Mouse (Mus musculus) MEL (cell line): ENCODE data around the gene Mdp1. TPM values are rescaled to one million over a fixed set of nuclear protein-coding genes. Genes with fewer than 3 reads are reported as not detected.
A peak's percentile ranks its signal among the peaks of the same experiment; 100 is the strongest.

Experiments used
- DNase-seq: peaks from one replicate; pipeline ENCODE4 v3.0.0; 2011; ENCODE audit warnings: low read depth, low spot score
- H3K27ac ChIP-seq: 2 replicates; pipeline ENCODE4 v1.5.1; 2012; ENCODE audit warnings: low read depth, mild to moderate bottlenecking, control low read depth, low read length, moderate library complexity; ENCODE audit not compliant: control insufficient read depth
- H3K27me3 ChIP-seq, 2 experiments: fragments of 150-350 bp in 1 of 2; sonication (generic) in 1 of 2; 2 replicates each; pipeline ENCODE4 v1.6.1; 2012; ENCODE audit warnings: low read length in 2 of 2, mild to moderate bottlenecking in 2 of 2, improper control_type of control experiment in 1 of 2, moderate library complexity in 1 of 2; ENCODE audit not compliant: insufficient read depth in 2 of 2, control insufficient read depth in 1 of 2
- H3K36me3 ChIP-seq, 2 experiments: 2 replicates each; pipeline ENCODE4 v1.6.1; 2012 to 2014; ENCODE audit warnings: low read length in 2 of 2, improper control_type of control experiment in 1 of 2, inconsistent platforms in 1 of 2, mild to moderate bottlenecking in 1 of 2; ENCODE audit not compliant: insufficient read depth in 2 of 2, control insufficient read depth in 1 of 2
- H3K4me1 ChIP-seq, 2 experiments: fragments of 150-350 bp in 1 of 2; sonication (generic) in 1 of 2; 2 replicates each; pipeline ENCODE4 v1.6.1; 2012; ENCODE audit warnings: low read length in 2 of 2, improper control_type of control experiment in 1 of 2, mild to moderate bottlenecking in 1 of 2; ENCODE audit not compliant: insufficient read depth in 2 of 2, control insufficient read depth in 1 of 2
- H3K4me3 ChIP-seq, 2 experiments: fragments of 150-350 bp in 1 of 2; sonication (generic) in 1 of 2; 2 replicates each; pipeline ENCODE4 v1.5.1; 2012; ENCODE audit warnings: low read depth in 2 of 2, low read length in 2 of 2, mild to moderate bottlenecking in 2 of 2, moderate library complexity in 2 of 2, control low read depth in 1 of 2, improper control_type of control experiment in 1 of 2; ENCODE audit not compliant: control insufficient read depth in 1 of 2, insufficient read depth in 1 of 2
- H3K79me2 ChIP-seq: 2 replicates; pipeline ENCODE4 v1.6.1; 2012; ENCODE audit warnings: mild to moderate bottlenecking, low read length, moderate library complexity; ENCODE audit not compliant: control insufficient read depth, poor library complexity, insufficient read depth
- H3K9ac ChIP-seq: 2 replicates; pipeline ENCODE4 v1.6.1; 2012; ENCODE audit warnings: low read depth, mild to moderate bottlenecking, control low read depth, low read length, moderate library complexity; ENCODE audit not compliant: control insufficient read depth, poor library complexity, severe bottlenecking
- H3K9me3 ChIP-seq: fragments of 150-350 bp; sonication (generic); replicated peaks from 2 replicates; pipeline ENCODE4 v1.6.1; 2012; ENCODE audit warnings: mild to moderate bottlenecking, low read length, improper control_type of control experiment, moderate library complexity; ENCODE audit not compliant: insufficient read depth
- BHLHE40 ChIP-seq: IDR thresholded peaks from 2 replicates; pipeline ENCODE4 v1.6.1; 2012; ENCODE audit warnings: low read depth, mild to moderate bottlenecking, inconsistent platforms, low read length, improper control_type of control experiment, borderline replicate concordance
- E2F4 ChIP-seq: IDR thresholded peaks from 2 replicates; pipeline ENCODE4 v1.6.1; 2011; ENCODE audit warnings: low read depth, low read length, improper control_type of control experiment, borderline replicate concordance
- ELF1 ChIP-seq: IDR thresholded peaks from 2 replicates; pipeline ENCODE4 v1.6.1; 2014; ENCODE audit warnings: low read depth, mild to moderate bottlenecking, inconsistent platforms, low read length, improper control_type of control experiment, moderate library complexity
- EP300 ChIP-seq, 2 experiments: IDR thresholded peaks; 2 replicates each; pipeline ENCODE4 v1.6.1; 2011; ENCODE audit warnings: improper control_type of control experiment in 2 of 2, low read length in 2 of 2, low read depth in 1 of 2, mild to moderate bottlenecking in 1 of 2
- ETS1 ChIP-seq: IDR thresholded peaks from 2 replicates; pipeline ENCODE4 v1.6.1; 2012; ENCODE audit warnings: low read depth, mild to moderate bottlenecking, inconsistent platforms, low read length, improper control_type of control experiment, moderate library complexity
- GABPA ChIP-seq: IDR thresholded peaks from 2 replicates; pipeline ENCODE4 v1.6.1; 2012; ENCODE audit warnings: low read depth, mild to moderate bottlenecking, inconsistent platforms, low read length, improper control_type of control experiment, moderate library complexity
- GATA1 ChIP-seq: IDR thresholded peaks from 2 replicates; pipeline ENCODE4 v1.6.1; 2011; ENCODE audit warnings: low read depth, low read length, improper control_type of control experiment
- HCFC1 ChIP-seq: IDR thresholded peaks from 2 replicates; pipeline ENCODE4 v1.6.1; 2012; ENCODE audit warnings: low read depth, mild to moderate bottlenecking, inconsistent platforms, low read length, improper control_type of control experiment, moderate library complexity
- JUND ChIP-seq: IDR thresholded peaks from 2 replicates; pipeline ENCODE4 v1.6.1; 2011; ENCODE audit warnings: low read depth, mild to moderate bottlenecking, improper control_type of control experiment, low read length
- KAT2A ChIP-seq: conservative IDR thresholded peaks from 2 replicates; pipeline ENCODE4 v1.6.1; 2012; ENCODE audit warnings: low read depth, low read length, improper control_type of control experiment, inconsistent platforms
- MAX ChIP-seq: IDR thresholded peaks from 2 replicates; pipeline ENCODE4 v1.6.1; 2011; ENCODE audit warnings: low read length, improper control_type of control experiment
- MEF2A ChIP-seq: IDR thresholded peaks from 2 replicates; pipeline ENCODE4 v1.6.1; 2014; ENCODE audit warnings: low read depth, mild to moderate bottlenecking, inconsistent platforms, low read length, improper control_type of control experiment; ENCODE audit not compliant: poor library complexity, insufficient replicate concordance, severe bottlenecking; ENCODE audit errors: extremely low read depth
- MXI1 ChIP-seq: IDR thresholded peaks from 2 replicates; pipeline ENCODE4 v1.6.1; 2011; ENCODE audit warnings: mild to moderate bottlenecking, low read depth, low read length, improper control_type of control experiment
- MYB ChIP-seq: IDR thresholded peaks from 2 replicates; pipeline ENCODE4 v1.6.1; 2011; ENCODE audit warnings: mild to moderate bottlenecking, low read depth, low read length, improper control_type of control experiment
- MYC ChIP-seq: IDR thresholded peaks from 2 replicates; pipeline ENCODE4 v1.6.1; 2011; ENCODE audit warnings: low read depth, mild to moderate bottlenecking, low read length, improper control_type of control experiment, moderate library complexity
- NRF1 ChIP-seq: IDR thresholded peaks from 2 replicates; pipeline ENCODE4 v1.6.1; 2014; ENCODE audit warnings: low read depth, mild to moderate bottlenecking, inconsistent platforms, low read length, improper control_type of control experiment, moderate library complexity; ENCODE audit not compliant: poor library complexity, insufficient read depth, severe bottlenecking
- POLR2AphosphoS2 ChIP-seq: IDR thresholded peaks from 2 replicates; pipeline ENCODE4 v1.6.1; 2011; ENCODE audit warnings: low read length, improper control_type of control experiment
- POLR2AphosphoS5 ChIP-seq: IDR thresholded peaks from 2 replicates; pipeline ENCODE4 v1.6.1; 2012; ENCODE audit warnings: low read depth, borderline replicate concordance, mild to moderate bottlenecking, inconsistent platforms, low read length, moderate library complexity, mixed read lengths
- RAD21 ChIP-seq: IDR thresholded peaks from 2 replicates; pipeline ENCODE4 v1.6.1; 2011; ENCODE audit warnings: mild to moderate bottlenecking, low read depth, low read length, improper control_type of control experiment
- RCOR1 ChIP-seq: IDR thresholded peaks from 2 replicates; pipeline ENCODE4 v1.6.1; 2012; ENCODE audit warnings: low read depth, mild to moderate bottlenecking, inconsistent platforms, low read length, improper control_type of control experiment
- SIN3A ChIP-seq: IDR thresholded peaks from 2 replicates; pipeline ENCODE4 v1.6.1; 2012; ENCODE audit warnings: low read length, improper control_type of control experiment, inconsistent platforms
- SMC3 ChIP-seq: IDR thresholded peaks from 2 replicates; pipeline ENCODE4 v1.6.1; 2011; ENCODE audit warnings: low read depth, low read length, improper control_type of control experiment
- TAL1 ChIP-seq: IDR thresholded peaks from 2 replicates; pipeline ENCODE4 v1.6.1; 2012; ENCODE audit warnings: mild to moderate bottlenecking, inconsistent platforms, low read length, moderate library complexity, mixed read lengths
- TBP ChIP-seq: IDR thresholded peaks from 2 replicates; pipeline ENCODE4 v1.8.0; 2011; ENCODE audit warnings: low read depth, low read length, improper control_type of control experiment
- TCF12 ChIP-seq: IDR thresholded peaks from 2 replicates; pipeline ENCODE4 v1.6.1; 2014; ENCODE audit warnings: low read depth, mild to moderate bottlenecking, inconsistent platforms, low read length, improper control_type of control experiment, moderate library complexity
- UBTF ChIP-seq: IDR thresholded peaks from 2 replicates; pipeline ENCODE4 v1.6.1; 2012; ENCODE audit warnings: low read depth, mild to moderate bottlenecking, inconsistent platforms, low read length, improper control_type of control experiment, moderate library complexity, borderline replicate concordance; ENCODE audit not compliant: insufficient read depth
- USF1 ChIP-seq: IDR thresholded peaks from 2 replicates; pipeline ENCODE4 v1.6.1; 2014; ENCODE audit warnings: low read depth, mild to moderate bottlenecking, inconsistent platforms, low read length, improper control_type of control experiment, moderate library complexity
- ZC3H11A ChIP-seq: IDR thresholded peaks from 2 replicates; pipeline ENCODE4 v1.6.1; 2012; ENCODE audit warnings: low read depth, mild to moderate bottlenecking, inconsistent platforms, low read length, improper control_type of control experiment
- ZKSCAN1 ChIP-seq: IDR thresholded peaks from 2 replicates; pipeline ENCODE4 v1.6.1; 2012; ENCODE audit warnings: low read depth, mild to moderate bottlenecking, inconsistent platforms, low read length, improper control_type of control experiment, moderate library complexity
- ZMIZ1 ChIP-seq: IDR thresholded peaks from 2 replicates; pipeline ENCODE4 v1.6.1; 2012; ENCODE audit warnings: low read depth, mild to moderate bottlenecking, inconsistent platforms, low read length, improper control_type of control experiment, moderate library complexity
- polyA plus RNA-seq, 2 experiments: library from polyadenylated mRNA; stranded (reverse) in 1 of 2; unstranded in 1 of 2; fragments of >175 nt in 1 of 2; fragments of >200 nt in 1 of 2; gene quantifications; 2 replicates each; pipeline versions ENCODE4 v1.2.1 to v1.2.4; 2012; ENCODE audit warnings: low replicate concordance in 2 of 2, low read depth in 1 of 2; ENCODE audit not compliant: insufficient read length in 2 of 2, insufficient read depth in 1 of 2, missing spikeins in 1 of 2
- total RNA-seq: library from RNA; depleted of rRNA; stranded (reverse); fragments of 300-350 nt; gene quantifications from 2 replicates; pipeline ENCODE4 v1.2.3, GENCODE M21; 2012

The Mdp1 gene
- total and polyA plus RNA-seq, 3 experiments: 25.6 to 30.6 TPM; not detected in 1

- no peak for DNase-seq
- H3K9ac ChIP-seq: no peak overlapping the region
- H3K27ac ChIP-seq: no peak overlapping the region
- H3K36me3 ChIP-seq: peaks cover 0 to 14% of the 10 kb centered on the region in 2 experiments; a peak in 2 of 4 replicates
- H3K4me1 ChIP-seq: peaks cover 4 to 15% of the 10 kb centered on the region in 2 experiments
- H3K79me2 ChIP-seq: no peaks in the 10 kb centered on the region
- no peaks in the 10 kb centered on the region for H3K27me3 ChIP-seq
- H3K4me3 ChIP-seq: no peak overlapping the region
- H3K9me3 ChIP-seq: no peaks in the 10 kb centered on the region
- TF ChIP-seq POLR2AphosphoS5: no peak
- TF ChIP-seq ETS1: no peak
- TF ChIP-seq TAL1: no peak
- TF ChIP-seq JUND: no peak
These were observed 40.8 kb upstream of the Mdp1 start for GRCm38 (mm10) chr14:55701131-55701530.

- peak overlapping the region; percentile 64 for H3K9ac ChIP-seq
- no peaks in the 10 kb centered on the region for H3K27me3 ChIP-seq
- H3K36me3 ChIP-seq: peaks cover 0 to 7% of the 10 kb centered on the region in 2 experiments; a peak in 2 of 4 replicates
- no peaks in the 10 kb centered on the region for H3K79me2 ChIP-seq
- H3K9me3 ChIP-seq: no peaks in the 10 kb centered on the region
- H3K4me1 ChIP-seq: 0 out of 4 replicates have a peak, but pooled peaks cover 0 to 5% of the 10 kb centered on the region in 2 experiments
- peak; percentile 89 for DNase-seq
- H3K4me3 ChIP-seq: peak overlapping the region; percentile 34 to 56
- H3K27ac ChIP-seq: peak overlapping the region; percentile 88
- TF ChIP-seq MAX (peak; percentile 54; the same call in 1 of the 2 replicates), SIN3A (peak; percentile 39; the same call in 1 of the 2 replicates), RAD21 (no peak), ELF1 (peak; percentile 76), EP300 (IDR thresholded peaks at IDR 0.05; ENCODE audit: low read depth in 1 of 2, low read length in 2 of 2) (peak; percentile 33 to 44; a peak in 2 of 4 replicates), HCFC1 (peak; percentile 77), MYB (no peak), GATA1 (peak; percentile 62), E2F4 (no peak), USF1 (no peak), POLR2AphosphoS2 (peak; percentile 62; the same call in 1 of the 2 replicates), ZC3H11A (no peak), MYC (0 out of 2 replicates have a peak, but pooled peaks have one; percentile 19), MEF2A (no peak), RCOR1 (no peak; the same call in 1 of the 2 replicates), TCF12 (no peak; the same call in 1 of the 2 replicates), BHLHE40 (no peak), ZMIZ1 (0 out of 2 replicates have a peak, but pooled peaks have one; percentile 55), MXI1 (no peak), GABPA (no peak), SMC3 (no peak), POLR2AphosphoS5 (no peak), KAT2A (no peak), NRF1 (no peak), ETS1 (peak; percentile 11; the same call in 1 of the 2 replicates), UBTF (no peak), TBP (peak; percentile 82; the same call in 1 of the 2 replicates), ZKSCAN1 (no peak)
These were observed 36.9 kb upstream of the Mdp1 start for GRCm38 (mm10) chr14:55697226-55697625.
